Mouse (Mus musculus): ENCODE measurements at regions not wholly inside any gene's neighbourhood (a gene's known extent, or its start where the extent isn't known, plus 50 kb on each side); places are given as distances from the start of the nearest gene placed in this dataset.
A peak's percentile ranks its signal among the peaks of the same experiment; 100 is the strongest.

DNA sequence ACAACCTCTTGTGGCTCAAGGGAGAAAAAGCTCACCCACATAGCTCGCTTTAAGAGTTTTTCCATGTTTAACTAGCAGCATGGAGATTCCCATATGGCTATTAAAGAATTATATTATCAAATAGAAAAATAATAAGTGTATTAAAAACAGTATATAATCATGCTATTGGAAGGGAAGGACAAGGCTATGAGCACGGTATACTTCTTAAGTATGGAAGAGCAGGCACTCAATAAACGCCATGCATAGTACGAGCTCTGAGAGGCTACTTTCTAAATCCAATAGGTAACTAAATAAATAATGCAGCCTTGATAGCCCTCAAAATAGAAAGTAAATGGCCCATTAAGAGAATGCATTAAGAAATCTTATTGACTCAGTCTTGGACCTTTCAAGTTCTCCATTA, 273.6 kb downstream of the Trim52 start:
- H3K4me2 ChIP-seq (ENCODE audit: low read depth): no peak overlapping the region
- H3ac ChIP-seq (ENCODE audit: control insufficient read depth, insufficient read length): no peak overlapping the region
- no peaks in the 10 kb centered on the region for H3K27me3 ChIP-seq (ENCODE audit: control insufficient read depth, insufficient read depth, insufficient read length)
- TF ChIP-seq REST (IDR thresholded peaks at IDR 0.05; ENCODE audit: insufficient read depth, insufficient read length): no peak
- H3K36me3 ChIP-seq (ENCODE audit: control insufficient read depth, insufficient read depth): no peaks in the 10 kb centered on the region
- no peak overlapping the region for H3K4me3 ChIP-seq
- H3K79me2 ChIP-seq (ENCODE audit: control insufficient read depth, insufficient read depth): no peaks in the 10 kb centered on the region

DNA sequence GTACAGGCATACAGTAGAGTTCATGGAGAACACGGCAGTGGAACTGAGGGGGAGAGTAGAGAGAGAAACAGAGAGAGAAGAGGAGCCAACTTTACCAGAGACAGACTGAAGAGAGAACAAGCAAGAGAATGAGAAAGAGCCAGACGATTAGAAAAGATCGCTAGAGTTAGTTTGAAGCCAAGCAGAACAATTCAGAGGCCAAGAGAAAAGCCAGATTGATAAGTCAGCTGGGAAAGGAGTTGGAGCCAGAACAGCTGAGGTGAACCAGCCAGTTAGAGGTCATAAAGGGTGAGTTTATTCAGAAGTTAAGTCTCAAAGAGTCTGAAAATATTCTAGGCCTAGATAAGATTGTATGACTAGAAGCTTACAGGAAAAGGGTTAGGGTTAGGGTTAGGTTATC, 281.7 kb downstream of the Trim52 start:
- H3K79me2 ChIP-seq (ENCODE audit: control insufficient read depth, insufficient read depth): no peaks in the 10 kb centered on the region
- no peak overlapping the region for H3K4me2 ChIP-seq (ENCODE audit: low read depth)
- H3K36me3 ChIP-seq (ENCODE audit: control insufficient read depth, insufficient read depth): no peaks in the 10 kb centered on the region
- no peak for TF ChIP-seq MAX (IDR thresholded peaks at IDR 0.05; ENCODE audit: low read depth)
- TF ChIP-seq MYOG (IDR thresholded peaks at IDR 0.05; ENCODE audit: control insufficient read depth in 1 of 3, insufficient read depth in 1 of 3, insufficient read length in 2 of 3, low read depth in 2 of 3): no peak
- TF ChIP-seq REST (IDR thresholded peaks at IDR 0.05; ENCODE audit: insufficient read depth, insufficient read length): no peak
- TF ChIP-seq USF1 (IDR thresholded peaks at IDR 0.05; ENCODE audit: low read depth): no peak
- no peak for TF ChIP-seq CEBPB (IDR thresholded peaks at IDR 0.05; ENCODE audit: insufficient read depth, poor library complexity, severe bottlenecking)
- no peak for TF ChIP-seq MYOD1 (IDR thresholded peaks at IDR 0.05; ENCODE audit: control insufficient read depth in 1 of 3, insufficient read length in 2 of 3, low read depth in 2 of 3)
- no peak for TF ChIP-seq SRF (IDR thresholded peaks at IDR 0.05; ENCODE audit: control insufficient read depth, insufficient read length, low read depth)
- TF ChIP-seq POLR2AphosphoS2 (IDR thresholded peaks at IDR 0.05; ENCODE audit: insufficient read length, low read depth): no peak
- no peak for TF ChIP-seq TCF12 (IDR thresholded peaks at IDR 0.05; ENCODE audit: insufficient read depth, poor library complexity, severe bottlenecking)
- TF ChIP-seq TCF3 (IDR thresholded peaks at IDR 0.05; ENCODE audit: insufficient read length, low read depth): no peak
- no peak for TF ChIP-seq POLR2A (IDR thresholded peaks at IDR 0.05; ENCODE audit: insufficient read length, low read depth)
- TF ChIP-seq E2F4 (IDR thresholded peaks at IDR 0.05; ENCODE audit: insufficient read depth): no peak
- no peaks in the 10 kb centered on the region for H3K27me3 ChIP-seq (ENCODE audit: control insufficient read depth, insufficient read depth, insufficient read length)
- no peak overlapping the region for H3ac ChIP-seq (ENCODE audit: control insufficient read depth, insufficient read length)
- H3K4me3 ChIP-seq: no peak overlapping the region

DNA sequence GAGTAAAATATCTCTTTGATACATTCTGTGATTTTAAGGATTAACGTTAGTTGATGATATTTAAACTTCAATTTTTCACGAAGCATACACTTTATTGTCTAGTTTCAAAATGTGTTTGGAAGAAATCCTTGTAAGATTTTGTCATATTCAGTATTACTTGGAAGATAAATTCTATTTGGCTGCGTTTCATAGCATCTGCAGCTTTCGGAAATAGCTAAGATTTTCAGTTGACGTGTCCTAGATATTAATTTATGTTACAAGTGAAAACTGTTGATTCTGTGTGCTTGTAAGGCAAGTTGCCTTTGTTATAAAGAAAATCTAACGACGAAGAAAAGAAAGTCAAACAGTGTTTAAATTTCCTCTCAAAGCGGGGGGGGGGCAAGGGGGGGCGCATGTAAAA, 284.5 kb downstream of the Trim52 start:
- H3K79me2 ChIP-seq (ENCODE audit: control insufficient read depth, insufficient read depth): no peaks in the 10 kb centered on the region
- H3K4me2 ChIP-seq (ENCODE audit: low read depth): no peak overlapping the region
- no peaks in the 10 kb centered on the region for H3K27me3 ChIP-seq (ENCODE audit: control insufficient read depth, insufficient read depth, insufficient read length)
- H3ac ChIP-seq (ENCODE audit: control insufficient read depth, insufficient read length): no peak overlapping the region
- H3K36me3 ChIP-seq (ENCODE audit: control insufficient read depth, insufficient read depth): no peaks in the 10 kb centered on the region
- no peak overlapping the region for H3K4me3 ChIP-seq
- TF ChIP-seq TCF12 (IDR thresholded peaks at IDR 0.05; ENCODE audit: insufficient read depth, poor library complexity, severe bottlenecking) (no peak), TCF3 (IDR thresholded peaks at IDR 0.05; ENCODE audit: insufficient read length, low read depth) (no peak), MYOD1 (IDR thresholded peaks at IDR 0.05; ENCODE audit: control insufficient read depth in 1 of 3, insufficient read length in 2 of 3, low read depth in 2 of 3) (no peak), E2F4 (IDR thresholded peaks at IDR 0.05; ENCODE audit: insufficient read depth) (no peak), MYOG (IDR thresholded peaks at IDR 0.05; ENCODE audit: control insufficient read depth in 1 of 3, insufficient read depth in 1 of 3, insufficient read length in 2 of 3, low read depth in 2 of 3) (no peak), SRF (IDR thresholded peaks at IDR 0.05; ENCODE audit: control insufficient read depth, insufficient read length, low read depth) (no peak)

DNA sequence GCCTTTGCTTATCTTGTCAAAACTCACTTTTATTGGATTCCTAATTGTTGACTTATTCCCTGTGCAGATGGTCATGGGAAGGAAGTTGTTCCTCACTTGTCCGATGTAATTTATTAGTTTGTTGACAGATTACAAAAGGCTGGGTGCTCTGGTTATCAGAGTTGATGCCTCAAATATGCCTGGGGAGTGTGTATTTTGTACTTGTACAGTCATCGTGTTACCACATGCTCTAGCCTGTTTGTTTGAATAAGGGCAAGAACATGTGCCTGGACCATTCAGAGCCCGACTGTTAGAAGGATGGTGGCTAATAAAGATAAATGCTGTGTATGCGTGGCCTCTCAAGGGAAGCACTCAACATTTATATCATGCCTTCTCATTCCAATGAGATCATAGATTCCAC, 288.0 kb downstream of the Trim52 start:
- TF ChIP-seq E2F4 (IDR thresholded peaks at IDR 0.05; ENCODE audit: insufficient read depth): no peak
- no peak for TF ChIP-seq USF1 (IDR thresholded peaks at IDR 0.05; ENCODE audit: low read depth)
- TF ChIP-seq POLR2AphosphoS2 (IDR thresholded peaks at IDR 0.05; ENCODE audit: insufficient read length, low read depth): no peak
- no peak for TF ChIP-seq TCF12 (IDR thresholded peaks at IDR 0.05; ENCODE audit: insufficient read depth, poor library complexity, severe bottlenecking)
- TF ChIP-seq CEBPB (IDR thresholded peaks at IDR 0.05; ENCODE audit: insufficient read depth, poor library complexity, severe bottlenecking): peak; percentile 46; the same call in 1 of the 2 replicates
- no peak for TF ChIP-seq MAX (IDR thresholded peaks at IDR 0.05; ENCODE audit: low read depth)
- Histone ChIP-seq H3K36me3 (ENCODE audit: control insufficient read depth, insufficient read depth) (no peaks in the 10 kb centered on the region), H3K4me3 (no peak overlapping the region), H3K79me2 (ENCODE audit: control insufficient read depth, insufficient read depth) (no peaks in the 10 kb centered on the region), H3K4me2 (ENCODE audit: low read depth) (no peak overlapping the region), H3ac (ENCODE audit: control insufficient read depth, insufficient read length) (no peak overlapping the region), H3K27me3 (ENCODE audit: control insufficient read depth, insufficient read depth, insufficient read length) (no peaks in the 10 kb centered on the region)

DNA sequence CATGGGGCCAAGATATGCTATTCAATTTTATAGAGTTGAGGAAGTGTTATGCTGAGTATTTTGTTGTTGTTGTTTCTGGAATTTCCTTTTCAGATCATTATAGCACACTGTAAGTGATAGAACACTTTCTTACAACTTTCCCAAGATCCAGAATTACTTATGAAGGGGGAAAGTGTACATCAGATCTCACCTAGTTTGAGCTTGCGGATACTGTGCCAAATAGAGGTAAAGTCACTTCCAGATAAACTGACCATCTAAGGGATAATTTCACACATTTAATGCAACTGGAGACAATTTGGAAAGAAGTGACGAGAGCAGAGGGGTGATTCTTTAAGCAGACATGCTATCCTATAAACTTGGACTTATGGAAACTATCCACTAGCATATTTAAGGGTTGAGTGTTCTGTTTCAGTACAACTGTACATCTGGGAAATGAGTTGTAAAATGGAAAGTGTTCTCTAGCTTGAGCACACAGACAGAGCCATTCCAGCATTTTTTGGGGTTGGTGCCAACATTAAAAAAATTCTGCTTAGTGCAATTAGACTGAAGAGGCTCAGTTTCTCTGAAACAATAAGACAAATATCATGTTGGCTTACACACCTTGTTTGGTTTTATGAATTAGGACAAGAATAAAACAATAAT, 307.0 kb downstream of the Trim52 start:
- Histone ChIP-seq H3ac (ENCODE audit: control insufficient read depth, insufficient read length) (no peak overlapping the region), H3K36me3 (ENCODE audit: control insufficient read depth, insufficient read depth) (no peaks in the 10 kb centered on the region), H3K4me2 (ENCODE audit: low read depth) (no peak overlapping the region), H3K4me3 (no peak overlapping the region), H3K79me2 (ENCODE audit: control insufficient read depth, insufficient read depth) (no peaks in the 10 kb centered on the region), H3K27me3 (ENCODE audit: control insufficient read depth, insufficient read depth, insufficient read length) (no peaks in the 10 kb centered on the region)
- no peak for TF ChIP-seq MAX (IDR thresholded peaks at IDR 0.05; ENCODE audit: low read depth)
- TF ChIP-seq USF1 (IDR thresholded peaks at IDR 0.05; ENCODE audit: low read depth): no peak
- no peak for TF ChIP-seq CEBPB (IDR thresholded peaks at IDR 0.05; ENCODE audit: insufficient read depth, poor library complexity, severe bottlenecking)
- TF ChIP-seq TCF3 (IDR thresholded peaks at IDR 0.05; ENCODE audit: insufficient read length, low read depth): no peak
- no peak for TF ChIP-seq E2F4 (IDR thresholded peaks at IDR 0.05; ENCODE audit: insufficient read depth)
- no peak for TF ChIP-seq MYOD1 (IDR thresholded peaks at IDR 0.05; ENCODE audit: control insufficient read depth in 1 of 3, insufficient read length in 2 of 3, low read depth in 2 of 3)
- TF ChIP-seq TCF12 (IDR thresholded peaks at IDR 0.05; ENCODE audit: insufficient read depth, poor library complexity, severe bottlenecking): no peak
- no peak for TF ChIP-seq POLR2A (IDR thresholded peaks at IDR 0.05; ENCODE audit: insufficient read length, low read depth)

Measured in myocyte (in vitro differentiated cells).